Mouse (Mus musculus) lung, postnatal 10 days (tissue): ENCODE data around the gene Tspan14.

Experiments
- DNase-seq: peaks from one replicate; pipeline ENCODE4 v3.0.0; 2021

Tspan14 gene

DNA sequence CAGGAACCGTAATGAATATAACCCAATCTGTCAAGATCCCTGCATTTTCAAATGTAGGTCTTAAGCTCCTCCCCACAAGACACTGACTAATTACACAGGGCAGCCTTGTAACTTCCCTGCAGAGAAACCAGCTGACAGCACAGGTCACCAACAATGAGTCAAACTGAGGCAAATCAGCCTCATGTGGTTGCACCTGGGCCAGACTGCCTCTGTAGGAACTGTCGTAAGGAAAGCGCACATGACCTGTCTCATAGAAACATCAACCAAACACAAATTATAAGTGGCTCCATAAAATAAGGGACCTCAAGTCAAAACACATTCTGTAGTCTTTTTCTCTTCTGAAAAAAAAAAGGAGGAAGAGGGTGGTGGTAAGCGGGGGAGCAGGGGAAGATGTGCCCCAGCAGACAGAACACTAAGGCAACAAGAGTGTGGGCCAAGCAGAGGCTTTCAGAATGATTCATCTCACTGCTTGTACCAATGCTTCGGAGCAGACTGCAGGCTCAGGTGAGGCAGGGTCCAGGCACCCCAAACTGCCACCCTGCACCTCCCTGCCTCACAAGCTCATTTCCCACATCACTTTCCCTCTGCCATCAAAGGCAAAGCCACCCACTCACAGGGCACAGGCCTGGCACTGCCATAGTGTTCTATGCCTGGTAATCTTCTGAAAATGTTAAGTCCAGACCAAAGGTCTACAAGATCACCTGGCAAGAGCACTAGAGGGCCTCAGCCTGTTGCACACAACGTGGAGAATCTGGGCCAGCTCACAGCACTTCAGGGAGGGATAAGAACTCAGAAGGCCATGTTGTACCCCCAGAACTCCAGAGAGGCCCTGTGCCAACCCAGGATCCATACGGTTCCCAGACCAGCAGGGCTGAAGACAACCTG, 16.6 kb downstream of the Tspan14 start:
- no peak for DNase-seq

DNA sequence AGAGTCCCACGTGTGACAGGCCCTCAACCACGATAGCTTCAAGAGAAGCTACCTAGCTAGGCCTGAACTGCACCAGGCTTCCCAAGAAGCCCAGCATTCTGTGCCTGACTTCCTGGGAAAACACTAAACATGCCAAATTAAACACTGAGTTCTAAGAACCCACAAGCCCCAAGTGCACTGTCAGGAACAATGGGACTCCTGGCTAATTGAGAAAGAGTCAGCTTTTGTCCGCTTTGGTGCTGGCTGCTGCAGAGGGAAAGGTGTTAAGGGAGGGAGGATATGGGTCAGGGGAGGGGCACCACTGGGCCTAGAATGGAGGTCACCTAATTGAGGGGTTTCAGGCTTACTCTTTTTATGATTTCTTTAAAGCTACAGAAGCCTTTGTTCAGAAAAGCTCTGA, 17.6 kb downstream of the Tspan14 start:
- no peak for DNase-seq

DNA sequence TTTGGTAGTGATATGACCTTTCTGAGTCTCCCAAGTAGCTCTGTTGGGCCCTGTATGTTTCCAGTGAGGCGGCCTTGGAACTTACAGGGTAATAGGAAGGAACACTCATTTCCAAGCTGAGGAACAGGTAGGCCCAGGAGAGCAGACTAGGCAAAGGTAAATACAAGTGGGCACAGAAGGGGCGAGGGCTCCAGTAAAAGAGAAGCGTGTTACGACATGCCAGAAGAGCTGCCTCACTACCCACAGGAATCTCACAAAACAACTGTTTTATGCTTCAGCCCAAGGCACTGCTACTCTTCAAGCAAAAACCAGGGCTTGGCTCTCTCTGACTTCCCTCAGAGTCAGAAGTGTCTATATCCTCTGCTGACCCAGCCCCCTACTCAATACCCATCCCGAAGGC, 18.1 kb downstream of the Tspan14 start:
- DNase-seq, result no peak

DNA sequence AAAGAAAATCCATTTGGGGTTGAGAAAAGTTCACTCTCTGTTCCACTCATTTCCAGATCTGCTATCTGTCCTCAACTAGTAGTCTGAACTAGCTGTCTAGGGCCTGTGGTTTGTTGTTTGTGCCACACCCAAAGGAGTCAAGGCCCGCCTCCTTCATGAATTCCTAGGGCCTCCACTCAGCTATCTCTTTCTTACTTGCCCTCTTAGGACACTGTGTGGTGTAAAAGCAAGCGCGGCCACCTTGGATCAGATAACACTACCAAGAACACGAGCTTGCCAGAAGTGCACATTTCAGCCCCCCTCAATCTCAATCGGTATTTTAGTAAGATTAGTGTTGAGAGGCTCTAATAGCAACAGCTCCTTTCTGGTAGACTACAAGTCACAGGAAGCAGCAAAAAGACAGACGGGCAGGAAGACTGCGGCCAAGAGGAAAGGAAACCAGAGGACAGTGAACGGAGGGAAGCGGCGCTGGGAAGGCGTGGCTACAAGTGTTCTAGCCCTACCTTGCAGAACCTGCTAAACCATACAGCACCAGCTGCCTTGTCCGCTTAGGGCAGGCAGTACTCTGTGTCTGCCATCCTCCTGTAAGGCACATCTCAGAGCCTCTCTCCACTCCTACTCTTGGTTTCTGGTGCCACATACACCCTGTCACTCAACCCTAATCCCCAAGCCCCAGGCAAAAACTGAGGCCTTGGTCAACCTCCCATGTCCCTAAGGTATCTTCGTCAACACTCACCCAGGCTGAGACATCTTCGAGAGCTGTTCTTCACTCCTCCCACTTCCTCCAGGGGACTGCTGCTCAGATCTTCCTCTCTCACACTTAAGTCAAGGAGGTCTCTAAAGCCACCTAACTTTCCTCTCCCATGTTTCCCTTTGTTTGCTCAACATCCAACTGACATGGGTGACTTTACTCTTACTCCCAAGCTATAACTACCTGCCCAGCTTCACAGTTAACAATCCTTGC, 18.9 kb downstream of the Tspan14 start:
- DNase-seq, result peak; percentile 51

DNA sequence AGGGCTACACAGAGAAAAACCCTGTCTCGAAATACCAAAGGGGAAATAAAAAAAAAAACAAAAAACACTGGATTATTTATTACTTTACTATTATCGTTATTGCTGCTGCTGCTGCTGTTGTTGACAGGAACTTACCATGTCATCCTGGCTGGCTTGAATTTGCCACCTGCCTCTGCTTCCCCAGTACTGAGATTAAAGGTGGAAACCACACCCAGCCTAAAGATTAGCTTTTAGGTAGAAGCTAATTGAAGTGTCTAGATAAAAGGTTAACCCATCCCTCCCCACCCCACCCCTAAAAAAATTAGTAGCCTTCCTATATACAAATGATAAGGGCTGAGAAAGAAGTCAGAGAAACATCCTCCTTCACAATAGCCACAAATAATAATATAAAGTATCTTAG, 22.8 kb downstream of the Tspan14 start:
- DNase-seq, result no peak

DNA sequence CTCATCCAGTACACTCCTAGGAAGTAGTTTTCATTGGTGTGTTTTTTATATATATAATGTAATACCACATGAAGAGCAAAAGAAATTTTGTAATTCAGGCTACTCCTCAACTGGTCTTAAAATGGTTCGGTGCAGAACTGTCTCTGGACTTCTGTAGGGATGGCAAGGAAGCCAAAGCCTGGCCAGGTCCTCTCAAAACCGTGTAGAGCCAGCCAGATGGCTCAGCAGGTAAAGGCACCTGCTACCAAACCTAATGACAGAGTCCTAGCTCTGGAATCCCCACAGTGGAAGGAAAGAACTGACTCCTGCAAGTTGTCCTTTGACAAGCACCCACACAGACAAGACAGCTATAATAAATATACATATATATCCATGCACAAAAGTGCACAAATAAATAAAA, 24.2 kb downstream of the Tspan14 start:
- no peak for DNase-seq

DNA sequence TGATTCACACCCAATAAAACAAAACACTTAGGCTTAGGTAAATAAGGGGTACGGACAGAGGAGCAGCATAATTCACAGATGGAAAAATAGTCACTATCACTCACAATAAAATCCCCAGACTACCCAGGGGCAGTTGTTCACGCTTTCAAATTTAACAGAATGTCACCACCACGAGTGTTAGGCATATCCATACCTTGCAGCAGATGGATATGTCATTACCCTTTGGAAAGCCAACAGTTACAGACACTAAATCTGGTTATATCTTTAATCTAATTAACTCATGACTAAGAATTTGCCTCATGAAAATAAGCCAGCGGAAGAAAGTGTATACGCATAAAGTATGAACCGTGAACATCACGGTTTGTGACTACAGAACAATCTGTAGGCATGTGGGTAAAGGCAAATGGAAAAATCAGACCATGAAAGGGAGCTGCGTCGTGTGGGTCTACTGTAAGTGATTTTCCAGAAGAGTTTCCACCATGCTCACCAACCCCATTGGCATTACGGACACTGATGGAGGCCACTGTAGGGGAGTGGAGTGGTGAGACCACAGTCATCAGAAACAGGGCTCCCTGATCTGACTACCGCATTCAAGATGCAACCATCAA, 28.1 kb downstream of the Tspan14 start:
- no peak for DNase-seq

DNA sequence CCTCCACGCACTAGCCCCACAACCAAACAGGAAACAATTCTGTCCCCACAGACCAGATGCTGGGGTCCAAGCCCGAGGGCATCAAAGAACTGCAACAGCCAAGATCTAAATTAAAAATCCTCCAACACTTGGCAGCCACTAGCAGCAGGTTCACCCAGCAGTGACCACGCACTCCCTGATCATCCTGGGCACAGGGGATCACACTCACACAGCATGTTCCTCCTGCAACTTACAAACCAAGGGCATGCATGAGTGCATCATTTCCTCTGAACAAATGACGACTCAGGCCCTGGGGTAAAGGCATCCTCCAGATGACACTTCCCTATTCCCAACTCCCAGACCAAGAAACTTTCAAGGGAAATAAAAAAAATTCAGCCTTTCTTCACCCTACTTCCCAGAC, 29.6 kb downstream of the Tspan14 start:
- no peak for DNase-seq

DNA sequence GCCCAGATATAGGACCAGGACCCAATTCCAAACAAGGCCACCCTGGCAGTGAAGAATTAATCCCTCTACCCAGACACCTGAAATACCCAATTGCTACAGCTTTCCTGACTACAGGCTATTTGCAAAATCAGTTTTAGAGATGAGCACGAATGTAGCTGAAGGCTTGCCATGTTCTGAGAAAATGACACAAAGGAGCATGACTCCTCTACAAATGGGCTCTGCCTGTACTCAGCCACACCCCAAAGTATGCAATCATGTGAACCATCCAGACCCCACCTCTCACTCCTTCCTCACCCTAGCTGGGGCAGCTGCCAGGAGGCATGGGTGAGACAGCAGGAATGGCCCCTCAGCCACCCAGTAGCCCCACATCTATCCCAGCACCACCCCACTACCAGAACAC, 31.1 kb downstream of the Tspan14 start:
- no peak for DNase-seq

DNA sequence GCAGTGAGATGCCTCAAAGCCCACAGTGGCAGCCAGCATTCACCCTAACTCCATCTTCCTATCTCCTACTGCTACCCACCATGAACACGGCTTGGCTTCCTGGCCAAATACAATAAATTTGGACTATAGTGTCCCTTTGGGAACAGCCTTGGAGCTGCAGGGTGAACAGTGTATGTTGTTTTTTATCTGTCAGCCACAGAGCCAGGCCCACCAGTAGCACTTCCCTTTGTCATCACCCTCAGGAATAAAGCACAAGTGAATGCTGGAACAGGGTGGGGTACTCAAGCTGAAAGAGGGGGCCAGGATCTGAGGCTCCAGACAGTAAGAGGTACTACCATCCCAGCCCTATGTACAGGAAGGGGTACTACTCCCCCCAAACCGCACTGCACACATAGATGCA, 31.6 kb downstream of the Tspan14 start:
- no peak for DNase-seq

DNA sequence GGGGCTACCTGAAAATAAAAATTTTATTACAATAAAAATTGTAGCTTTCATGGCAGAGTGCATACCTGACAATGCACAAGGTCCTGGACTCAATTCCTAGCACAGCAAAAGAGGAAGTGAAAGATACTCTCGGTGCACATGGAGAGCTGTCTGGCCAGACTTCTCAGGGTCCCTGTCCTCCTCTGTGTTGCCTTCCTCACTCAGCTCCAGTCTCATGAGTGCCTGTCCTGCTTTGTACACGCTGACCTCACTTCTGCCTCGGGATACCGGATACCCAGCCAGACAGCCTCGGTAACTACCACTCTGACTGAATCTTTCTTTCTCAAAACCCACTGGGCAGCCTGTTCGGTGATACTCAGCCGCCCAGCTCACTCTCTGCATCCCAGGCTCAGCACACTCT, 33.3 kb downstream of the Tspan14 start:
- DNase-seq, result no peak

DNA sequence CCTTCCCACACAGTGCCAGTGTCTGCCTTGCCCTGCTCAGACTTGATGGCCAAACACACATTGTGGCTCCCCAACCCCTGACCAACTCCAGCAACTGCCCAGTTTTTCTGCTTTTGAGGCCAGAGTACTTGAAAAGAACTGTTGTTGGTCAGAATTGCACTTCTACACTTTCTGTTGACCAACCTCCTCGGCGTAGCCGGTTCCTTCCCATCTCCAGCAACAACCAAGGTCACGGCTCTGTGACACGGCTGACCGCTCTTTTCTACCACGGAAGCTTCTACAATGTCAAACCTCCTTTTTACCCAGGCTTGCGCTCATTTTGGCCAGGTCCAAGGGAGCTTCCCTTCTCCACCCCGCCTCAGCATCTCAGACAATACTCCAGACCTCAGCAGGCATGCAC, 34.4 kb downstream of the Tspan14 start:
- DNase-seq, result no peak

DNA sequence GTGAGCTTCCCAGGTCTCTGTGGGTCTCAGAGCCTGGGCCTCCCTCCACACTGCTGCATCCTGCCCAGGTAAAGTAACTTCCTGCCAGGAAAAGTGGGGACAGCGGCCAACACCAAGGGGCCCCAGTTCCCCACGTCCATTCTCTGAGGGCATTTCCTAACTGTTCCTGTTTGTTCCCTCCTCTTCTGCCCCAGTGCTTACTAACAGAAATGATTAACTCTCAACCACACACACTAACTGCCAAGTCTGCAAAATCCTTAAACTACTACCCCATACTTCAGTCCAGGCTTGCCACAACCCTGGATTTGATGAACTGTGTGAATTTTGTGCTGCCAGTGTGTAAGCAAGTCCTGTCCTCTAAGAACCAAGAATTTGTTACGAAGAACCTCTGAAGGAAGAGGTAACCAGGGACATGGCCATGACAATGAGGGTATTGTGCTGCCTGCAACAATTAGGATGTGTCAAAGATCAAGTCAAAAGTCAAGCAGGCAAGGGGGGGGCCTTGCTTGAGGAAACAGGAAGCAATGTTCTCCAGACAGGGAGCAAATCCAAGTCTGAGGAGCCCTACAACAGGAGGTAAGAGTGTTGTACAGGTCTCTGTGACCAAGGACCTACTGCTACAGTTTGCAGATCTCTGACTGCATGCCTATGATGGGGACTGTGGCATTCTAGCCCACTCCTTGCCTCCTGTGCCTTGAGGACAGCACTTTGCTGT, 35.3 kb downstream of the Tspan14 start:
- DNase-seq, result peak; percentile 33

DNA sequence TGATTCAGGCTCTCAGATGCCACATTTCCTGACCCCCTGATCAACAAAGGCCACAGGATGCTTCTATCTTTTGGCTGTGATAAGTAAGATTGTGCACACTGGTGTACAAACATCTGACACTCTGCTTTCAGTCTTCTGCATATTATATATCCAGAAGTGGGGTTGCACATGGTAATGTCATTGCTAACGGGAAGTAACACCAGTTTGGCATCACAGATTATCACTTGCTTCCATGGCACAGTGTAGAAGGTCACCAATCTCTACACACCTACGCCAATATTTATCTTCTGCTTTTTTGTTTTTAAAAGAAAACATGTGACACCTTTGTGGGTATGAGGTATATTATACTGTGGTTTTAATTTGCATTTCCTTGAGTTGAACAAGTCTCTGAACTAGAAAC, 36.7 kb downstream of the Tspan14 start:
- no peak for DNase-seq

DNA sequence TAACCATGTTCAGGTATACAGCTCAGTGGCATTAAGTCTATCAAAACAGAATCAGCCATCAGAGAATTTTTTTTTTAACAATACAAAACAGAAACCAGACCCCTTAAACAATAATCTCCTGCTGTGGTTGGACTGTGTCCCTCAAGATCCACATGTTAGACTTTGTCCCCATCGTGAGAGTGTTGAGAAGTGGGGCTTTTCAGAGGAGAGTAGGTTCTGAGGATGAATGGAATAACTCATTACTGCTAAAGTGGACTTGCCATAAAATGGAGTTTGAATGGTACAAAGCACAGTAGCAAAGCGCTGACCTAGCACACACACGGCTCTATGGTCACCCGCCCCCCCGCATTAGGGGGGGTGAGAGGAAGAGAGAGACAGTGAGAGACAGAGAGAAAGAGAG, 37.7 kb downstream of the Tspan14 start:
- DNase-seq, result no peak

DNA sequence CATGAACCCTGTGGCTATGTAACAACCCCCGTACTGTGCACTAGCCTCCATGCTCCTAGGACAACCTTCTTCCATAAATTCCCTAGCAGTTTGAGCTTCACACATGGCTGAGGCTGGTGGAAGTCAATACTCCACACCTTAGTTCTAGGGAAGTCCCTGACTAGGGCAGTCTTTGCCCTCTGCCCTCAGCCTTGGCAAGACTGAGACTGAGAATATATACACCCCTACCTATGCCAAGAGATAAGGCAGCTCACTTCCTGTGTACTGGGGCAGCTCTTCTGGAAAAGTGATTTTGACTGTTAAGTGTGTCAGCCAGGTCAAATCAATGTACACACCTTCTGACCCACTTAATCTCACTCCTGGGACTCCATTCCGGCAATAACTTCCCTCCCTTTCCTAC, 39.6 kb downstream of the Tspan14 start:
- no peak for DNase-seq

DNA sequence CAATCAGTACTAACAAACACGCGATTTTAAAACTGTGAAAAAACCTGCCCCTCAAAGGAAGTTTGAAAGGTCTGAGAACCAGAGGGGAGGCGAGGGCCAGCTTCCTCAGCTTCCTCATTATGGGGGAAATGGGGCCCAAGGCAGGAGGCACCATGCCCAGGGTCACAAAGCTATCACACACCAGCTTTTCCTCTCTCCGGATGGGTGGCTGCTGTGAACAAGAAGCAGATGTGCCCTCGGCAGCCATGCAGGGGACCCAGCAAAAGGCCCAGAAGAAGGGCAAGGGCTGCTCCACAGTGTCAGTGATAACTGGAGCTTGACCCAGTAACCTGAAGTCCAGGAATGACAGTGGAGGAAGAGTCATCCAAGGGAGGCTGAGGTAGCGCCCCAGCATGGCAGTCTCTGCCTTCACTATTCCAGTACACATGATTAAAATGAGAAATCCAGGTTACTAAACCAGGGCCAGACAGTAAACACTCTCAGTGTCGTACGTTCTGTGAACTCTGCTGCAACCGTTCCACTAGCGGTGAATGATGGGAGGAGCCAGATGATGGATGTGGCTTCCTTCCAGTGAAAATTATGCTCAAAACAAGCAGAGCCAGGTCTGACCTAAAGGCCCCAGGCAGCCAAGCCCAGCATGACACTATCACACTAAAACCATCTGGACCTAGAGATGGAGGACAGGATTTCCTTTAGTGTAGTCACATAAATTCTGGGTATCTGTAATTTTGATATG, 42.1 kb downstream of the Tspan14 start:
- peak; percentile 61 for DNase-seq

DNA sequence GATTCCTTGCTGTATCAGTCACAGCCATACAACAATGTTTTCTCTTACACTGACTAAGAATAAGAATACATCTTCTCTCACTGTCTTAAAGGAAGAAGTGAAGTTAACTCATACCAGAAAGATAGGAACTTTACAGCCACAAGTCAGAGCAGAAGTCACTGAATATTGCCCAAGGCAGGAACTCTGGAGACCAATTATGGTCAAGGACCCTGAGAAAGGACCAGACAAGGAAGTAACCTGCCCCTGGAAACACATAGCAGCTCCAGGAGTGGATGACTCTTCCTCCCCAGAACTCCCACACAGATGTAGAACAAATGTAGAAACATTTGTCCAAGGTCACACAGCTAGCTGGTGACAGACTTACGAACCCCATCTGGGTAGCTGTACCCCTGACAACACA, 45.4 kb downstream of the Tspan14 start:
- no peak for DNase-seq

DNA sequence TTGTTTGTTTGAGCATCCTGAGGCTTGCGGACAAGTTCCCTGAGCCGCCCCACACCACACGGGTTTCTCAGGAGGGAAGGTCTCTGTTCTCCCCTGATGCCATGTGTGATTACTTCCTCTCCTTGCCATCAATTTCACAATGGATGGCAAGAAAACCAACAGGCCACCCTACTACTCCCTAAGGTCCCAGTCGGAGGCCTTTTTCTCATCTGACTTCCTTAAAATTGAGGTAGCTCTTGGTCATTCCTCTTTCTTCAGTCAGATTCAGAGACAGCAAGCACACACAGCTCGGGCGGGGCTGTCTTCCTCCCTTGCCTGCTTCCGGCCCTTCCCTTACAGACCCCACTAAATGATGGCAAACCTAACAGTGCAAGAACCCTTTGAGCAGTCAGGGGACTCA, 47.1 kb downstream of the Tspan14 start:
- DNase-seq, result no peak

DNA sequence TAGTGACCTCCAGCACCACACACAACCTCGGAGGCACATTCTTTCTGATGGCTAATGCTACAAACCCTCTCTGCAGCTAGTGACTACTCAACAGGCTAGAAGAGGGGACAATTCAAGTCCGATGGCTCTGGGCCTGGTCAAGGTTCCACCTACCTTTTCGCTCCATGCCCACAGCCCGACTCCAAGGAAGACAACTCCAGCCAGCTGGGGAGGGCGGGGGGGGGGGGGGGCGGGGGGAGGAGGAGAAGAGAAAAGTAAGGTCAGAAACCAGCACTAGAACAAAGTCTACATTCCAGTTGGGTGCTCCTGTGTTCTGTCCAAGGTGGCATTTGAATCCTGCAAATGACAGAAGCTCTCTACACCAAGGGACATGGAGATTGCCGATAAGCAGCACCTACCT, 48.1 kb downstream of the Tspan14 start:
- no peak for DNase-seq

DNA sequence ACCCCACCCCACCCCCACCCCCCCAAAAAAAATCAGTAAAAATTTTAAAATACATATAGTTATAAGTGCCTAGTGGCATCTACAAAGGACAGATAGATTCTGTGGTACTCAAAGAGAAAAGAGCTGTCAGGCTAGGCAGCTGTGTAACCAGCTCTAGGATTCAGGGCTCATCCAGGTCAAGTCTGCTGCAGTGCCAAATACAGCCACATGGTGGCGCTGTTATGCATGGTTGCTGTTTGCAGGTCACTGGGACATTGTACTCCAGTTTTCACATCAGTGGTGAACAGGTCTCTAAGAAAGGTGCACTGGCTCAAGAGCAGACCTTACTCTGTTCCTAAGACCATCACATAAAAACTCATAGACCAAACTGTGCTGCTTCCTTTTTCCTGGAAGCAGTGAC, 49.0 kb downstream of the Tspan14 start:
- peak; percentile 92 for DNase-seq

DNA sequence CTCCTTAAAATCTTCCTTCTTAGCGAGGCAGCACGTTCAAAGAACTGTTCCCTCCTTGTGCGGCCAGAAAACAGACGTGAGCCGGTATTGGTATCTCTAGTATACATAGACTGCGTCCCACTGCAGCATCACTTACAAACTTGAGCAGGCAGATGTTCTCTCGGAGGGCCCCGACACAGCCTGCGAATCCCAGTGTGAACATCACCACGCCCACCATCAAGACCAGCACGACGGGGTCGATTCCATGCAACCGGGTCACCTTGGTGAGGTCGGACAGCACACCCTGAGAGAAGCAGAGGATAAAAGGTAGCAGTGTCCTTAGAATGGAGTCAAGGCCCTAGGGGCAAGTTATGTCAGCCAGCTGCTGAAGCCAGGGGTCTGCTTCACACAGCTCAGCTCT, 49.9 kb downstream of the Tspan14 start:
- DNase-seq, result no peak
